Mouse (Mus musculus): ENCODE measurements at regions not wholly inside any gene's neighbourhood (a gene's known extent, or its start where the extent isn't known, plus 50 kb on each side); places are given as distances from the start of the nearest gene placed in this dataset.
"Not testable (repeated sequence)": the region's sequence is repeated elsewhere in the genome, so short reads cannot be mapped to it uniquely, and the experiment has no call there.

DNA sequence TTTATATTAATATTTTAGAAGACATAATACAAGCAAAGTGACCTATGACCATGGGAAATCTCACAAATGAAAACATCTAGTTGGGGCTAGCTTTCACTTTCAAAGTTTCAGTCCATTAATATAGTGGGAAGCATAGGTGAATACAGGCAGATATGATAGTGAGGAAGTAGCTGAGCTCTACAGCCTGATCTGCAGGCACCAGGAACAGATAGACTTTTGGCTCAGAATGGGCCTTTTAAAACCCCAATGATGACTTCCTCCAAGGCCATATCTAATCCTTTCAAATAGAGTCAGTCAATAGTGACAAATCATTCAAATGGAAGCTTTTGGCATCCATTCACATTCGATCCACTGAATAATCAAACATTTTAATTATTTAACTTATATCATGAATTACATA lies 581.6 kb upstream of the Pcdh17 start:
- DNase-seq (ENCODE audit: low spot score) (no peak), ATAC-seq (ENCODE audit: low FRiP score, low read depth) (no peak)
- no peaks in the 10 kb centered on the region for H3K4me1 ChIP-seq (ENCODE audit: control insufficient read depth, insufficient read depth, low read length)
- no peaks in the 10 kb centered on the region for H3K36me3 ChIP-seq (ENCODE audit: control insufficient read depth, insufficient read depth, low read length)
- no peak overlapping the region for H3K27ac ChIP-seq (replicated peaks; ENCODE audit: low read depth, low read length)
- no peak for TF ChIP-seq POLR2A (IDR thresholded peaks at IDR 0.05; ENCODE audit: borderline replicate concordance, extremely low read depth, insufficient read depth, insufficient read length)
- H3K27me3 ChIP-seq (ENCODE audit: control insufficient read depth, insufficient read depth, low read length), result no peaks in the 10 kb centered on the region
- H3K4me2 ChIP-seq (replicated peaks; ENCODE audit: low read depth, low read length, severe bottlenecking), result no peak overlapping the region
- no peaks in the 10 kb centered on the region for H3K9me3 ChIP-seq (ENCODE audit: control insufficient read depth, low read length)
- H3K9ac ChIP-seq (ENCODE audit: low read depth, low read length, severe bottlenecking), result no peak overlapping the region
- H3K4me3 ChIP-seq (replicated peaks; ENCODE audit: low read length), result no peak overlapping the region
- WGBS, result 97% methylated on average over 1 of the region's 1 CpGs

DNA sequence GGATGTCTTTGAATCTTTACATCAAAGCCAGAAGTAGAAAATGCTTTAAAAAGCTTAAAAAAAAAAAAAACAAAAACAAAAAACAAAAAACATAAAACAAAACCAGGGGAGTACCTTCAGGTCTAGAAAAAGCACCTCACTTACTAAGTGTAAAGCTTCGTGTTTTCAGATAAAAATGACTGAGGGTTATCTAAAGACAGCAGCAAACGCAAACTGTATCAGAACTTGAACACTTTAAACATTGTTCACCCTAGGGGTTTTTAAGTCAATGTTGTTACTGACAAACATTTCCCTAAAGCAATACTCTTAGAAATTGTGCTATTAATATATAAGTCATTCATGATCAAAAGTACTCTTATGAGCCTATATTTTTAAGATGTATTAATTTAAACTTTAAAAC lies 580.7 kb upstream of the Pcdh17 start:
- no peak overlapping the region for H3K27ac ChIP-seq (replicated peaks; ENCODE audit: low read depth, low read length)
- DNase-seq (ENCODE audit: low spot score) (no peak), ATAC-seq (ENCODE audit: low FRiP score, low read depth) (no peak)
- H3K4me1 ChIP-seq (ENCODE audit: control insufficient read depth, insufficient read depth, low read length), result no peaks in the 10 kb centered on the region
- H3K9me3 ChIP-seq (ENCODE audit: control insufficient read depth, low read length), result no peaks in the 10 kb centered on the region
- H3K4me2 ChIP-seq (replicated peaks; ENCODE audit: low read depth, low read length, severe bottlenecking), result no peak overlapping the region
- H3K4me3 ChIP-seq (replicated peaks; ENCODE audit: low read length), result no peak overlapping the region
- H3K36me3 ChIP-seq (ENCODE audit: control insufficient read depth, insufficient read depth, low read length), result no peaks in the 10 kb centered on the region
- 78% methylated on average over 2 of the region's 2 CpGs for WGBS
- no peaks in the 10 kb centered on the region for H3K27me3 ChIP-seq (ENCODE audit: control insufficient read depth, insufficient read depth, low read length)
- no peak for TF ChIP-seq POLR2A (IDR thresholded peaks at IDR 0.05; ENCODE audit: borderline replicate concordance, extremely low read depth, insufficient read depth, insufficient read length)
- H3K9ac ChIP-seq (ENCODE audit: low read depth, low read length, severe bottlenecking), result no peak overlapping the region

DNA sequence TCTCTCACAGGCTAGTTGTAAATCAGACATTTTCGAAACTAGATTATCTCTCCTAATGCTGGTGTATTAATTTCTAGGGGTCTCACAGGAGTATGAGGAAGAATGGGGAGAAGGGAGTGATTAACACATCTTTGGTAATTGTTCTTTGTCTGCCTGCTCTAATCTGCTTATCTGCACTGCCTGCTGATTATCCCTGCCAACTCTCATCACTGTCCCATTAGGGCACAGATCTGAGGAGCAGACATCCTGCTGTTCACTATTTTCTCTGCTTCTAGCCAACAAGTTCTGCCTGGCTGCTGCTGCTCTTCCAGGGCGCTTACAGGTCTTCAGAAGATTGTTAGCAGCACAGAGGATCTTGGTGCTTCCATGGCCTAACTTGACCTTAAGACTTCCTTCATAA lies 557.0 kb upstream of the Pcdh17 start:
- Histone ChIP-seq H3K4me2 (replicated peaks; ENCODE audit: low read depth, low read length, severe bottlenecking) (no peak overlapping the region), H3K27me3 (ENCODE audit: control insufficient read depth, insufficient read depth, low read length) (no peaks in the 10 kb centered on the region), H3K4me1 (ENCODE audit: control insufficient read depth, insufficient read depth, low read length) (no peaks in the 10 kb centered on the region), H3K4me3 (replicated peaks; ENCODE audit: low read length) (no peak overlapping the region), H3K36me3 (ENCODE audit: control insufficient read depth, insufficient read depth, low read length) (no peaks in the 10 kb centered on the region), H3K9ac (ENCODE audit: low read depth, low read length, severe bottlenecking) (no peak overlapping the region), H3K27ac (replicated peaks; ENCODE audit: low read depth, low read length) (no peak overlapping the region), H3K9me3 (ENCODE audit: control insufficient read depth, low read length) (no peaks in the 10 kb centered on the region)
- WGBS, result 71% methylated on average over 2 of the region's 2 CpGs
- no peak for DNase-seq (ENCODE audit: low spot score)
- no peak for TF ChIP-seq POLR2A (IDR thresholded peaks at IDR 0.05; ENCODE audit: borderline replicate concordance, extremely low read depth, insufficient read depth, insufficient read length)
- no peak for ATAC-seq (ENCODE audit: low FRiP score, low read depth)

- WGBS, result 29% methylated on average over 1 of the region's 1 CpGs
- H3K27me3 ChIP-seq (ENCODE audit: control insufficient read depth, insufficient read depth, low read length); ATAC-seq (ENCODE audit: low FRiP score, low read depth); H3K36me3 ChIP-seq (ENCODE audit: control insufficient read depth, insufficient read depth, low read length); H3K9me3 ChIP-seq (ENCODE audit: control insufficient read depth, low read length); H3K27ac ChIP-seq (replicated peaks; ENCODE audit: low read depth, low read length); H3K4me2 ChIP-seq (replicated peaks; ENCODE audit: low read depth, low read length, severe bottlenecking); H3K9ac ChIP-seq (ENCODE audit: low read depth, low read length, severe bottlenecking); DNase-seq (ENCODE audit: low spot score); H3K4me3 ChIP-seq (replicated peaks; ENCODE audit: low read length); H3K4me1 ChIP-seq (ENCODE audit: control insufficient read depth, insufficient read depth, low read length): not testable (repeated sequence)
These were observed 542.7 kb upstream of the Pcdh17 start for GRCm38 (mm10) chr14:83900711-83901110.

GRCm38 (mm10) chr14:83943101-83943500 lies 500.3 kb upstream of the Pcdh17 start:
- Histone ChIP-seq H3K4me2 (replicated peaks; ENCODE audit: low read depth, low read length, severe bottlenecking) (no peak overlapping the region), H3K27me3 (ENCODE audit: control insufficient read depth, insufficient read depth, low read length) (no peaks in the 10 kb centered on the region), H3K9me3 (ENCODE audit: control insufficient read depth, low read length) (no peaks in the 10 kb centered on the region), H3K36me3 (ENCODE audit: control insufficient read depth, insufficient read depth, low read length) (no peaks in the 10 kb centered on the region), H3K4me1 (ENCODE audit: control insufficient read depth, insufficient read depth, low read length) (no peaks in the 10 kb centered on the region), H3K27ac (replicated peaks; ENCODE audit: low read depth, low read length) (no peak overlapping the region), H3K4me3 (replicated peaks; ENCODE audit: low read length) (no peak overlapping the region), H3K9ac (ENCODE audit: low read depth, low read length, severe bottlenecking) (no peak overlapping the region)
- DNase-seq (ENCODE audit: low spot score), result no peak
- ATAC-seq (ENCODE audit: low FRiP score, low read depth), result no peak
- WGBS, result 74% methylated on average over 3 of the region's 3 CpGs
- no peak for TF ChIP-seq POLR2A (IDR thresholded peaks at IDR 0.05; ENCODE audit: borderline replicate concordance, extremely low read depth, insufficient read depth, insufficient read length)

DNA sequence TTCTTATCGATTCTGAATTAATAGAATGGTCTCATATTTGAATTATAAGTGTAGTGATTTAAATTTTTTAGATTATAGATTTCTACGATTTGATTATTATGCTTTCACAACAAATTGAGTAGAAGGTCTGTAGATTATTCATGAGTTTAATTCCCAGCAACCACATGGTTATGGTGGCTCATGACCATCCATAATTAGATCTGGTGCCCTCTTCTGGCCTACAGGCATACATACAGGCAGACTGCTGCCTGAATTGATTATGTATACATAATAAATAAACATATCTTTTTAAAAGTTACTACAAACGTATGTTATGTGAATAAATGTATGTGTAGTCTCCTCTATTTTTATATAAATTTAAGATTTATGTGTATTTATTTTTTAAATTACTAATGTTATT lies 499.2 kb upstream of the Pcdh17 start:
- 67% methylated on average over 3 of the region's 3 CpGs for WGBS
- no peak for TF ChIP-seq POLR2A (IDR thresholded peaks at IDR 0.05; ENCODE audit: borderline replicate concordance, extremely low read depth, insufficient read depth, insufficient read length)
- no peak overlapping the region for H3K27ac ChIP-seq (replicated peaks; ENCODE audit: low read depth, low read length)
- DNase-seq (ENCODE audit: low spot score) (no peak), ATAC-seq (ENCODE audit: low FRiP score, low read depth) (no peak)
- H3K4me2 ChIP-seq (replicated peaks; ENCODE audit: low read depth, low read length, severe bottlenecking), result no peak overlapping the region
- no peak overlapping the region for H3K4me3 ChIP-seq (replicated peaks; ENCODE audit: low read length)
- H3K27me3 ChIP-seq (ENCODE audit: control insufficient read depth, insufficient read depth, low read length), result no peaks in the 10 kb centered on the region
- no peaks in the 10 kb centered on the region for H3K36me3 ChIP-seq (ENCODE audit: control insufficient read depth, insufficient read depth, low read length)
- H3K4me1 ChIP-seq (ENCODE audit: control insufficient read depth, insufficient read depth, low read length), result no peaks in the 10 kb centered on the region
- H3K9me3 ChIP-seq (ENCODE audit: control insufficient read depth, low read length), result no peaks in the 10 kb centered on the region
- H3K9ac ChIP-seq (ENCODE audit: low read depth, low read length, severe bottlenecking), result no peak overlapping the region

All from limb, embryonic 14.5 days (tissue).